Mouse (Mus musculus) midbrain, embryonic 15.5 days (tissue): ENCODE results near the gene Itih1. TPM values are rescaled to one million over a fixed set of nuclear protein-coding genes. Genes with fewer than 3 reads are reported as not detected.

Experiments
- ATAC-seq: fragments of 200-750 bp; cut with Nextera tagmentation; replicated peaks from 2 replicates; pipeline ENCODE4 v1.8.0; 2017; ENCODE audit warnings: moderate TSS enrichment
- H3K27ac ChIP-seq: fragments of 300-500 bp; sonication (generic); 2 replicates; pipeline ENCODE4 v1.5.1; 2015; ENCODE audit warnings: mild to moderate bottlenecking, inconsistent platforms
- H3K27me3 ChIP-seq: fragments of 300-500 bp; sonication (generic); replicated peaks from 2 replicates; pipeline ENCODE4 v1.6.1; 2015; ENCODE audit warnings: inconsistent platforms
- H3K36me3 ChIP-seq: fragments of 300-500 bp; sonication (generic); replicated peaks from 2 replicates; pipeline ENCODE4 v1.6.1; 2015; ENCODE audit warnings: inconsistent platforms
- H3K4me1 ChIP-seq: fragments of 300-500 bp; sonication (generic); 2 replicates; pipeline ENCODE4 v1.6.1; 2015; ENCODE audit warnings: inconsistent platforms
- H3K4me2 ChIP-seq: fragments of 300-500 bp; sonication (generic); 2 replicates; pipeline ENCODE4 v1.6.1; 2015; ENCODE audit warnings: inconsistent platforms, mild to moderate bottlenecking, moderate library complexity
- H3K4me3 ChIP-seq: fragments of 300-500 bp; sonication (generic); 2 replicates; pipeline ENCODE4 v1.5.1; 2015; ENCODE audit warnings: mild to moderate bottlenecking, inconsistent platforms
- H3K9ac ChIP-seq: fragments of 300-500 bp; sonication (generic); 2 replicates; pipeline ENCODE4 v1.6.1; 2015; ENCODE audit warnings: mild to moderate bottlenecking, inconsistent platforms
- H3K9me3 ChIP-seq: fragments of 300-500 bp; sonication (generic); 2 replicates; pipeline ENCODE4 v1.6.1; 2016; ENCODE audit warnings: inconsistent platforms
- WGBS: fragments of 180-500 bp; shearing (Covaris S2); methylation state at CpG from one replicate; pipeline ENCODE4 v1.1.7; 2015; ENCODE audit warnings: mixed read lengths; 5-methylcytosine and 5-hydroxymethylcytosine counted together
- polyA plus RNA-seq: library from polyadenylated mRNA; unstranded; fragments of >200 nt; fragmentation: Nextera tagmentation; extraction: Ambion mirVana; gene quantifications from 2 replicates; pipeline ENCODE4 v1.2.1, GENCODE M21; 2015

Itih1 gene
- 0.05 TPM in 1 of 2 replicates, not detected in the other for polyA plus RNA-seq

- Histone ChIP-seq H3K27ac (no peak within 1 kb of the TSS), H3K4me2 (no peak within 1 kb of the TSS), H3K9ac (no peak within 1 kb of the TSS), H3K27me3 (no peaks in the 10 kb centered on the region), H3K4me1 (no peaks in the 10 kb centered on the region), H3K9me3 (no peaks in the 10 kb centered on the region), H3K36me3 (no peaks in the 10 kb centered on the region), H3K4me3 (no peak within 1 kb of the TSS)
- no peak for ATAC-seq
- 84% methylated on average over 7 of the region's 7 CpGs for WGBS
Measured at GRCm38 (mm10) chr14:30943038-30943437, at the start of gene Itih1. Gene Itih1, minus strand, starts transcription at chr14:30943289.

GRCm38 (mm10) chr14:30976222-30976621 is 33.1 kb upstream of the Itih1 start:
- 89% methylated on average over 3 of the region's 3 CpGs for WGBS

GRCm38 (mm10) chr14:30974204-30974603 is 31.1 kb upstream of the Itih1 start:
- WGBS: 56% methylated on average over 6 of the region's 6 CpGs
- Histone ChIP-seq H3K36me3 (peaks cover 32% of the 10 kb centered on the region), H3K27ac (0 out of 2 replicates have a peak overlapping the region, but pooled peaks have one; percentile 34), H3K9me3 (no peaks in the 10 kb centered on the region), H3K9ac (no peak overlapping the region), H3K4me3 (no peak overlapping the region), H3K4me1 (no peaks in the 10 kb centered on the region), H3K4me2 (no peak overlapping the region), H3K27me3 (no peaks in the 10 kb centered on the region)
- no peak for ATAC-seq

More at GRCm38 (mm10) chr14:30976222-30976621, 33.1 kb upstream of the Itih1 start:
- no peak for ATAC-seq
- Histone ChIP-seq H3K4me2 (no peak overlapping the region), H3K9me3 (no peaks in the 10 kb centered on the region), H3K27me3 (no peaks in the 10 kb centered on the region), H3K4me3 (no peak overlapping the region), H3K9ac (no peak overlapping the region), H3K36me3 (peaks cover 34% of the 10 kb centered on the region; the same call in 1 of the 2 replicates), H3K27ac (no peak overlapping the region), H3K4me1 (no peaks in the 10 kb centered on the region)

GRCm38 (mm10) chr14:30960366-30960765 is 17.3 kb upstream of the Itih1 start:
- WGBS: 96% methylated on average over 1 of the region's 1 CpGs
- no peak for ATAC-seq
- Histone ChIP-seq H3K9ac (no peak overlapping the region), H3K9me3 (no peaks in the 10 kb centered on the region), H3K27ac (no peak overlapping the region), H3K4me1 (no peaks in the 10 kb centered on the region), H3K4me3 (no peak overlapping the region), H3K36me3 (peaks cover 17% of the 10 kb centered on the region; the same call in 1 of the 2 replicates), H3K4me2 (no peak overlapping the region), H3K27me3 (no peaks in the 10 kb centered on the region)

- Histone ChIP-seq H3K27me3 (no peaks in the 10 kb centered on the region), H3K4me3 (no peak overlapping the region), H3K4me2 (no peak overlapping the region), H3K9ac (no peak overlapping the region), H3K9me3 (no peaks in the 10 kb centered on the region), H3K36me3 (peaks cover 16% of the 10 kb centered on the region; the same call in 1 of the 2 replicates), H3K27ac (no peak overlapping the region), H3K4me1 (no peaks in the 10 kb centered on the region)
- no peak for ATAC-seq
- WGBS: 96% methylated on average over 4 of the region's 4 CpGs
Measured at GRCm38 (mm10) chr14:30959031-30959430, 15.9 kb upstream of the Itih1 start.

- no peak overlapping the region for H3K4me3 ChIP-seq
- no peaks in the 10 kb centered on the region for H3K9me3 ChIP-seq
- no peaks in the 10 kb centered on the region for H3K4me1 ChIP-seq
- no peak for ATAC-seq
- H3K27ac ChIP-seq: no peak overlapping the region
- H3K27me3 ChIP-seq: no peaks in the 10 kb centered on the region
- peaks cover 16% of the 10 kb centered on the region; the same call in 1 of the 2 replicates for H3K36me3 ChIP-seq
- no peak overlapping the region for H3K4me2 ChIP-seq
- H3K9ac ChIP-seq: no peak overlapping the region
- WGBS: 83% methylated on average over 2 of the region's 2 CpGs
Measured at GRCm38 (mm10) chr14:30958517-30958916, 15.4 kb upstream of the Itih1 start.

- H3K4me1 ChIP-seq: peaks cover 14% of the 10 kb centered on the region
- H3K36me3 ChIP-seq: 0 out of 2 replicates have a peak, but pooled peaks cover 3% of the 10 kb centered on the region
- peak within 1 kb of the TSS; percentile 85 for H3K4me3 ChIP-seq
- peak; percentile 99 for ATAC-seq
- H3K4me2 ChIP-seq: peak within 1 kb of the TSS; percentile 63
- under 1% methylated on average over 57 of the region's 57 CpGs for WGBS
- H3K27ac ChIP-seq: peak within 1 kb of the TSS; percentile 82
- H3K9me3 ChIP-seq: no peaks in the 10 kb centered on the region
- H3K9ac ChIP-seq: peak within 1 kb of the TSS; percentile 79
- H3K27me3 ChIP-seq: no peaks in the 10 kb centered on the region
Measured at GRCm38 (mm10) chr14:30951154-30951825, 8.2 kb upstream of the Itih1 start, which contains the start of gene Nek4. Gene Nek4, plus strand, starts transcription at chr14:30951377.

- no peak overlapping the region for H3K9ac ChIP-seq
- H3K36me3 ChIP-seq: 0 out of 2 replicates have a peak, but pooled peaks cover 3% of the 10 kb centered on the region
- ATAC-seq: no peak
- H3K4me2 ChIP-seq: no peak overlapping the region
- no peaks in the 10 kb centered on the region for H3K9me3 ChIP-seq
- 97% methylated on average over 10 of the region's 10 CpGs for WGBS
- no peaks in the 10 kb centered on the region for H3K27me3 ChIP-seq
- H3K27ac ChIP-seq: no peak overlapping the region
- no peak overlapping the region for H3K4me3 ChIP-seq
- H3K4me1 ChIP-seq: peaks cover 14% of the 10 kb centered on the region
Measured at GRCm38 (mm10) chr14:30949986-30950385, 6.9 kb upstream of the Itih1 start.

GRCm38 (mm10) chr14:30944745-30945144 is 1.7 kb upstream of the Itih1 start:
- no peaks in the 10 kb centered on the region for H3K27me3 ChIP-seq
- no peak overlapping the region for H3K27ac ChIP-seq
- H3K36me3 ChIP-seq: no peaks in the 10 kb centered on the region
- H3K9me3 ChIP-seq: no peaks in the 10 kb centered on the region
- H3K4me1 ChIP-seq: no peaks in the 10 kb centered on the region
- no peak overlapping the region for H3K4me2 ChIP-seq
- H3K4me3 ChIP-seq: no peak overlapping the region
- WGBS: 87% methylated on average over 2 of the region's 2 CpGs
- no peak for ATAC-seq
- no peak overlapping the region for H3K9ac ChIP-seq

- no peak overlapping the region for H3K9ac ChIP-seq
- no peaks in the 10 kb centered on the region for H3K36me3 ChIP-seq
- no peaks in the 10 kb centered on the region for H3K9me3 ChIP-seq
- H3K4me1 ChIP-seq: no peaks in the 10 kb centered on the region
- 70% methylated on average over 11 of the region's 11 CpGs for WGBS
- no peak overlapping the region for H3K27ac ChIP-seq
- H3K27me3 ChIP-seq: no peaks in the 10 kb centered on the region
- no peak for ATAC-seq
- no peak overlapping the region for H3K4me3 ChIP-seq
- H3K4me2 ChIP-seq: no peak overlapping the region
Measured at GRCm38 (mm10) chr14:30943860-30944674, 978 bp upstream of the Itih1 start.

- H3K9ac ChIP-seq: no peak overlapping the region
- no peaks in the 10 kb centered on the region for H3K4me1 ChIP-seq
- no peak overlapping the region for H3K27ac ChIP-seq
- H3K27me3 ChIP-seq: no peaks in the 10 kb centered on the region
- WGBS: 92% methylated on average over 4 of the region's 4 CpGs
- H3K9me3 ChIP-seq: no peaks in the 10 kb centered on the region
- H3K4me3 ChIP-seq: no peak overlapping the region
- H3K4me2 ChIP-seq: no peak overlapping the region
- ATAC-seq: no peak
- no peaks in the 10 kb centered on the region for H3K36me3 ChIP-seq
Measured at GRCm38 (mm10) chr14:30942254-30942653, 835 bp downstream of the Itih1 start.

- no peak for ATAC-seq
- WGBS: 83% methylated on average over 9 of the region's 9 CpGs
- no peaks in the 10 kb centered on the region for H3K9me3 ChIP-seq
- H3K9ac ChIP-seq: no peak overlapping the region
- no peak overlapping the region for H3K4me2 ChIP-seq
- no peak overlapping the region for H3K4me3 ChIP-seq
- H3K27ac ChIP-seq: no peak overlapping the region
- H3K4me1 ChIP-seq: no peaks in the 10 kb centered on the region
- no peaks in the 10 kb centered on the region for H3K27me3 ChIP-seq
- H3K36me3 ChIP-seq: no peaks in the 10 kb centered on the region
Measured at GRCm38 (mm10) chr14:30933351-30933750, 9.7 kb downstream of the Itih1 start.
